Mouse (Mus musculus) lung, adult 10 weeks (tissue): ENCODE measurements around the gene Paf1. TPM values are rescaled to one million over a fixed set of nuclear protein-coding genes. Genes with fewer than 3 reads are reported as not detected.

Source experiments
- polyA plus RNA-seq: library from polyadenylated mRNA; stranded (reverse); fragments of 350-450 nt; fragmentation: Illumina TruSeq; extraction: RNeasy Lipid Tissue Mini Kit (QIAGEN cat#74804); gene quantifications from one replicate; pipeline ENCODE4 v1.2.3, GENCODE M21; 2014; ENCODE audit warnings: low read depth, low replicate concordance; ENCODE audit not compliant: insufficient read depth

The Paf1 gene
- polyA plus RNA-seq, result 56.4 TPM

DNA sequence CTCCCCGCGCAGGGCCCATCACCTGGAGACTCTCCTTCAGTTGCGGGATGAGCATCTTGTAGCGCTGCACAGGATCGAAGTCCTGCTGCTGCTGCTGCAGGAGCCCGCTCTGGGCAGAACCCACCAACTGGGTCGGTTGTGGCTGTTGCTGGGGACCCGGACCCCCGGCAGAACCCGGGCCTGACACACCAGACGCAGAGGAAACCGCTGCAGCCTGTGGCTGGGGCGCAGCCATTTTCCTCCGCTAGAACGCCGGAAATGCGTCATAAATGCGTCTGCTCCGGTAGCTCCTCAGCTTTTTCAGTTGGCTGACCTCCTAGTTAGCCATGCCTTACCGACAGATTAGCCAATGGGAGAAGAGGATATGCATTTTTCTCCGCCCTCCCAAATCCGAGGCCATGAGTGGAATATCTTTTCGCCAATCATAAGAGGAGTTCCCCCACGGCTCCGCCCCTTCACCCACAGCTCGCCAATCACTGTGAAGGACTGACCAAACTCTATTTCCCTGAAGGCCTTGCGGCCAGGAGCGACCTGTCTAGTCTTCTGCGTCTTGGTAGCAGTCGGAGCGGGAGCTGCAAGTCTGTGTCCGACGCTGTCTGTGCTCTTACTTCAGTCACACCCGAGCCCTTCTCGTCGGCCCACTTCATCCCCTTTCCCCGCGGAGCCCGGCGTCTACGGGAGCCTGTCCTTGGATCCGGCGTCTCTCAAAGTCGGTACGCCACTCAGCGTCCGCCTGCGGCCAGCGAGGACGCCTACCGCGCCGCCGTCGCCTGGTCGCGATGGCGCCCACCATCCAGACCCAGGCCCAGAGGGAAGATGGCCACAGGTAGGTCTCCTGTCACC, at the start of gene Paf1, which contains the start of gene Med29:
TSS of gene Paf1 (plus strand) at position 523 of the 843 bp plus-strand sequence.
TSS of gene Med29 (minus strand) at position 280 of the 843 bp plus-strand sequence.

DNA sequence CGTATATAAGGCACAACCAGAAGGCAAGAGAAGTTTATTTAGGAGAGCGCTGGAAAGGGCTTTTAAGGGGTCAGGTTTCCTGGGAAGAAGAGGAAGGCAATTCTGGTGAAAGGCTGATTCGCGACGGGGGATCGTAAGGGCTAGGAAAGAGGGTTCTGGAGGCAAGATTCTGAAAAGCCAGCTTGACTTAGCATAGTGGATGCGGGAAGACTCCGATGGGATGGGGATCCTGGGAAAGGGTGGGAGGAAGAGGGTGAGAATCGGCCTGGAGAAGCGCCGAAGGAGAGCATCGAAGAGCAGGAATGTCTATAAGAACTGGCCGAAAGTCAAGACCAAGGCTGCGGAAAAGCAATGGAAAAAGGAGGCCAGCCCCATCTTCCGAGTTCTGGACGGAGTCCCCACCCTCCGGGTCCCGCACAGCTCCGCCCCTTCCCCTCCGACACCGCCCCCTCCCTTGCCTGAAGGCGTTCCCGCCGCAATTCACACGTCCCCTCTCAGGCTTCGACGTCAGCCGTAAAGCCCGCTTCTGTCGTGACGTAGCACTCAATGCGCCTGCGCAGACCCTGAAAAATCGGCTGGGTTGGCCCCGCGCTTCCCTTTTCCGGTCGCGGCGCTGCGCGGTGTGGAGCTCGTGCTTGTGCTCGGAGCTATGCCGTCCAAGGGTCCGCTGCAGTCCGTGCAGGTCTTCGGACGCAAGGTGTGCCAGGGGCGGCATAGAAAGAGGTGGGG, 42.4 kb upstream of the Paf1 start, which contains the start of gene Rps16:
TSS of gene Rps16 (plus strand) at position 498 of the 729 bp plus-strand sequence.

DNA sequence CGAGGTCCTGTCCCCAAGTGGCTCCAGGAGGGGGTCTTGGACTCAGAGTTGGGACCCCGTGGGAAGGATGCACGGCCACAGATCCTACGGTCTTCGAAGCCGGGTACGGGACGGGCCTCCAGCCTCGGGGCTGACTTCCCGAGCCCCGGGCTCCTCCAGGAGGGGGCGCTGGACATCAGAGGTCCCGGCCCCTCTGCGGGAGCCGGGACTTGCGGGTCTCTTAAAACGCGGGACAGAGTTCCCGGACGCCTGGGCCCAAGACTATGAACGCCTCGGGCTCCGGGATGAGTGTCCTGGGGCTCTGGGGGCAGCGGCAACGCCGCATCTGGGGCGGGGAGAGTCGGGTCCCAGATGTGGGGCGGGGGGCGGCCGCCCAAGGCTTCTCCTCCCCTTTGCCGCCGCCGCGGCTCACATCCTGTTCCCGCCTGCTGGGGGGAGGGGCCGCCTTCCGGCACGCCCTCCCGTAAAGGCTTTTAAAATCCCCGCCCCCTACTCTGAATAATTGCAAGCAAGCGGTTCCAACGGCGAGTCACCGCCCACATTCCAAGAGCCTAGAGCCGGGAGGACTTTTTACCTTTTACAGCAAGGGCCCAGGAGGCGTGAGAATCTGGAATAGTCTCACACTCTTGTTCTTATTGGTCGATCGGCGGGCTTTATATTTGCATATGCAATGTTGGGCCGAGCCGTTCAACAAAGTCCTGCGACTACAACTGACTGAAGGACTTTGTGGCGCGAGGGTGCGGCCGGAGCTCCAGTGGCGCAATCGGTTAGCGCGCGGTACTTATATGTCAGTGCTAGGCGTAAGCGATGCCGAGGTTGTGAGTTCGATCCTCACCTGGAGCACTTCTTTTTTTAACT, 20.3 kb upstream of the Paf1 start, which contains the start of gene Plekhg2:
TSS of gene Plekhg2 (minus strand) at position 349 of the 858 bp plus-strand sequence.

DNA sequence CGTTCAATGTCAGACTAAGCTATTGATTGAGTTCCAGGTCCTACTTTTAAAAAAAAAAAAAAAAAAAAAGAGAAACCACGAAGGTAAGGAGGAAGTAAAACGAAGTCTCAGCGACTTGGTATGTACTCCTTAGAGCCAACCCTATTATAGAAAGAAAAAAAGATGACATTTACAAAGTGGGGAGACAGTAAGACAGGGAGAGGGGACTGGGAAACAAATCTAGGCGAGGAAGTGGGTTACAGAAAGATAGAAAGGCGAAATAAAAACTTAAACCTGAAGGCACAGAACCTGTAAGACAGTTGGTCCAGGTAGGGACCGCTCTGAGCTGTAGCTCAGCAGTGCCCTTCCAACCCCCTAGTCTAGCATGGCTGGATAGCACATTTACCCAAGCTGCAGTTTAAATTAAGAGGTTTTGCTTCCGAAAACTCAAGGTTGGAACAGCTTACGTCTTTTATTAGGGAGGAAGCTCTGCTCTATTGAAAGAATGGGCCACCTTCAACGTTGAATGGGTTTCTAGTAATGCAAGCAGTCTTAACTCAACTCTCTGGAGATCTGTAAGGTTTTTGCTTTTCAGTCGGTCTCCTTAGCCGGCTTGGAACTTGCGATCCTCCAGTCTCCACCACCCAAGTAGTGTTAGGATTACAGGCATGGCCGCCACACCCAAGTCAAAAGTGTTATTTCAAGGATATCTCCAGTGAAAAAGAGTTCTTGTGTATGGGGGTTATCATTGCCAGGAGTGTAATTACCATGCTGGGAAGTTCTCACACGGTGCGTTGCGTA, 12.3 kb upstream of the Paf1 start, which contains the start of gene Zfp36:
TSS of gene Zfp36 (minus strand) at position 17 of the 780 bp plus-strand sequence.

DNA sequence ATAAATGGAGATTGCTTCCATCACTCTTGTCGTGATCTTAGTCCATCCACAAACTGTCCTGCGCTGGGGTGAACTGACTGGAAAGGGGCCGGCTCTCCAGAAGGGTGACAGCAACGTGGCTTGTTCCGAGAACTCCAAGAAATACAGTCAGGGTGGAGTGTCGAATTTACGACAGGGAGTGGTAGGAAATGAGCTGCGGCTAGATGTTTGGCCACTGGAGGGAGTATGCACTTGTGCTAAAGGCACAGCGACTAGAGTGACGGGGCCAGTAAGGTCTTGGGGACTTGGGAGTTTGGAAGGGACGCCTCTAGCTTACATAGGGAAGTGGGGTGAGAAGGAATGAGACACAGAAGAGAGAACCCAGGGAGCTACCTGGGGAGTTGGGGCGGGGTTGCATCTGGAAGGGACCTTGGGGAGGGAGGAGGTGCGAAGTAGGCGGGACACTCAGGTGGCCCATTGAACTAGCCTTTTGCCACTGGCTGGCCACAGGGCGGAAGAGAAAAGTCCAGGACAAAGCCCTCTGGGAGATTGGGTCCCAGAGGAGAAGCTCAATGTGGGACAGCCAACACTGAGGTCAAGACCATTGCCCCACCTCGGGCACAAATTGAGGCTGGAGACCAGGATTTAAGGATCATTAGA, 44.3 kb downstream of the Paf1 start, which contains the start of gene Gmfg:
TSS of gene Gmfg (plus strand) at position 516 of the 639 bp plus-strand sequence.

Other genes with a start within 250 kb of the Paf1 start
- 63.8 TPM for gene Fbl, start 223.2 kb upstream of the Paf1 start, polyA plus RNA-seq
- gene Dyrk1b, start 213.5 kb upstream of the Paf1 start, polyA plus RNA-seq, result 9.0 TPM
- gene Eid2, start 125.1 kb upstream of the Paf1 start, polyA plus RNA-seq, result 7.7 TPM
- gene Eid2b, start 115.2 kb upstream of the Paf1 start, polyA plus RNA-seq, result 7.7 TPM
- not detected for gene Selenov, start 101.8 kb upstream of the Paf1 start, polyA plus RNA-seq
- gene Dll3, start 90.7 kb upstream of the Paf1 start, polyA plus RNA-seq, result not detected
- gene Timm50, start 80.9 kb upstream of the Paf1 start, polyA plus RNA-seq, result 32.3 TPM
- gene Supt5, start 54.2 kb upstream of the Paf1 start, polyA plus RNA-seq, result 34.2 TPM
- 1,955 TPM for gene Rps16, start 42.3 kb upstream of the Paf1 start, polyA plus RNA-seq
- 9.7 TPM for gene Plekhg2, start 20.4 kb upstream of the Paf1 start, polyA plus RNA-seq
- 49.5 TPM for gene Zfp36, start 12.7 kb upstream of the Paf1 start, polyA plus RNA-seq
- 23.3 TPM for gene Med29, start 243 bp upstream of the Paf1 start, polyA plus RNA-seq
- 140 TPM for gene Gmfg, start 44.5 kb downstream of the Paf1 start, polyA plus RNA-seq
- 0.81 TPM for gene Lrfn1, start 59.0 kb downstream of the Paf1 start, polyA plus RNA-seq
- gene Ifnl2, start 117.5 kb downstream of the Paf1 start, polyA plus RNA-seq, result not detected
- gene Ifnl3, start 129.9 kb downstream of the Paf1 start, polyA plus RNA-seq, result not detected
- not detected for gene Sycn, start 147.9 kb downstream of the Paf1 start, polyA plus RNA-seq
- 0.65 TPM for gene Nccrp1, start 154.3 kb downstream of the Paf1 start, polyA plus RNA-seq
- gene Samd4b, start 205.2 kb downstream of the Paf1 start, polyA plus RNA-seq, result 12.4 TPM
- gene Pak4, start 205.2 kb downstream of the Paf1 start, polyA plus RNA-seq, result 22.3 TPM
- not detected for gene Acp7, start 238.4 kb downstream of the Paf1 start, polyA plus RNA-seq